Mouse (Mus musculus) right cerebral cortex, adult 18-20 months (tissue): ENCODE results near the gene Rhbdd2.
A peak's percentile ranks its signal among the peaks of the same experiment; 100 is the strongest.

Experiments
- DNase-seq: peaks from one replicate; pipeline ENCODE4 v3.0.0; 2022; ENCODE audit warnings: mixed read lengths

The Rhbdd2 gene

DNA sequence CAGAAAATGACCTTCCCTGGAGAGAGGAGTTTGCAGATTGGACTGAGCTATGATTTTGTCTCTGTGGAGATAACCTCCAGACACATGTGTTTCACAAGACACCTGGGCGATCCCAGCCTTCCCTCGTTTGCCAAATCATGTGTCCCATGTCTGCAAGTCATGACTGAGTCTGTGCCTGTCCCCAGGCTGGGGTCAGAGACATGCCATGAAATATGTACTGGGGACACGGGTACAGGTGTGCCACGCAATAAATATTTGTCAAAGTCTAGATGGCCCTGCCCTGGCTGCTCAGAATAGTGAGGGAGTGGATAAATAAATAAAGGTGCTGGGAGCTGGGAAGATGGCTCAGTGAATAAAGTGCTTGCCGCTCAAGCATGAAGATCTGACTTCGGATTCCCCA is 13.6 kb downstream of the Rhbdd2 start:
- DNase-seq: no peak

DNA sequence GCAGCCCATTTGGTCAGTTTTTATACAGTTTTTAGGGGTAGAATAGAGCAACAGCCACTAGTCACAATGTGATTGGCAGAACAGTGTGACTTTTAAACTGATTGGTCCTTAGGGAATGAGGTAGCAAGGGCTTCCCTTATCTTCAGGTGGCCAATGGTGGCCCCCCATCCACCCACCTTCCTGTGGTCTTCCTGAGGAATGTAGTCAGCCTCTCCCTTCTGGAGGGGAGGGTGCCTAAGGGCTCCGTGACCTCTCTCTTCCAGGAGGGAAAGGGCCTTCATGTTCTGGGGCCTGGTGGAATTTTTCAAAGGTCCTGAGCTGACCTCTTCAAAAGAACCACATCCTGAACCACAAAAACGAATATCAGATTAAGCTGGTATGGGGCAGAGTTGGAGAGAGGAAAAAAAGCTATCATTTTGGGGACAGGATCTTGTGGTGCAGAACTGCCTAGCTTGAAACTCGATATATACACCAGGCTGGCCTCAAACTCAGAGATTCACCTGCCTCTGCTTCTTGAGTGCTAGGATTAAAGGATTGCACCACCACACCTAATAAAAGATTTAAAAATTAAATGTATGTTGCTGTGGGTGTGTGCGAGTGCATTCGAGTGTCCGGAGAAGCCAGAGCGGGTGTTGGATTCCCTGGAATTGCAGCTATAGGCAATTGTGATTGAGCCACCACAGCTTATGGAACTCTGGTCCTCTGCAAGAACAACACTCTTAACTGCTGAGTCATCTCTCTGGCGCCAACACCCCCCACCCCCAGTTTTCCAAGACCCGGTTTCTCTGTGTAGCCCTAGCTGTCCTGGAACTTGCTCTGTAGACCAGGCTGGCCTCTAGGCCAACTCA is 16.3 kb downstream of the Rhbdd2 start:
- no peak for DNase-seq

DNA sequence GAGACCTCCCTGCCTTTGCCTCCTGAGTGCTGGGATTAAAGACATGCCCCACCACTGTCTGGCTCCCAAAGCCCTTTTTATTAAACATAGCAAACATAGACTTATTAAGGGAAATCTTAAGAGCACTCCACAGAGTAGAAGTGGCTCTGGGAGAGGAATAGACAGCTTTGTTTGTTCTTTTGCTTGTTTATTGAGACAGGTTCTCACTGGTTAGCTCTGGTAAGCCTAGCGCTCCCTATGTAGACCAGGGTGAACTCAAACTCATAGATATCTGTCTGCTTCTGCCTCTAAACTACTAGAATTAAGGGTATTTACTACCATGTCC is 16.9 kb downstream of the Rhbdd2 start:
- no peak for DNase-seq

DNA sequence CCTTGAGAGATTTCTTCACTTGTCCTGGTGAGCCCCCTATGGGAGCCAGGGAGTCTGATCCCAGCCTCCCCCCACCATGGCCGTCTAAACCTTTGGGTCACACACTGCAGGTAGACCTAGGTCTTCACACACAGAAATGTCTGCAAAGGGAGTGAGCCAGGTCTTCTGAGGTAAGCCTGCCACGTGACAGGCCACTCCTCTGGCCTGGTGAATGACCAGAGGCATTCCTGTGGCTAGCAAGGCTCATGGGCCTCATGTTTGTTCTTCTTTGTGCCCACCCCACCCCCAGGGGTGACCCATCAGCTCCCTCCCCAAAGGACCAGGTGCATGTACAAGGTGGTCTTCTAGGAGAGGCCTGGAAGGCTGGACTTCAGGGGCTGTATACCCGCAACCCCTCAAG is 19.1 kb downstream of the Rhbdd2 start:
- DNase-seq: no peak

DNA sequence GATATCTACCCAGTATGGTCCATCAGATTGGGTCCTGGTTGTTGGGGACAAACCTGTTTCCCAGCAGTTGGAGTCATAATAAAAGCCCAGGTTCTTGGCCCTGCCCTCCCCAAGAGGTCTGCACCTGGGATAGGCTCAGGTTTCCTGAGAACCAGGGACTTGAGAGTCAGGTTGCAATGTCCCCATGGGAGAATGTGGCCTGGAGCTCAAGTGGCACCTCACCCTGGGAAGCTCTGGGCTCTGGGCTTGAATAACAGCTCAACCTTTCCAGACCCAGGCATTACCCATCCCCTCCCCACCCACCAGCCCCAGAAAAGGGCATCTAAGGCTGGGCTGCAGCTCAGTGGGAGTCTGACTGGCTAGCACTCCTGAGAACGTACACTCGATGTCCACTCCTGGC is 20.8 kb downstream of the Rhbdd2 start:
- DNase-seq: no peak

DNA sequence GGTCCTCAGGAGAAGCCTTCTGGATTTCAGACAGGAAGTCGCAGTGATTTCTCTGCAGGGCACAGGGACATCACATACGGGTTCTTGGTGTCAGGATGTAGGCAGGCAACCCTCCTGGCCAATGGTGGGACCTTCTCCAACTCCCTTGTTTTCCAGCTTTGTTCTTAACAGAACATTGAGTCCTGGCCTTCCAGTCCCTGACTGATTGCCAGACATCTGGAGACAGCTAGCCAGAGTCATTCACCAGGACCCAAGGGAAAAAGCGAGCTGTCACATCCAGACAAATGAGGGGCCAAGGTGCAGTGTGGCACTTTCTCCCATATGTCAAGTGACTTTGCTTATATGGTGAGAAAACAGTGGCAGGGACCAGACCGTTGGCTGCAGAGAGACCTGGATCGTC is 23.6 kb downstream of the Rhbdd2 start:
- no peak for DNase-seq

DNA sequence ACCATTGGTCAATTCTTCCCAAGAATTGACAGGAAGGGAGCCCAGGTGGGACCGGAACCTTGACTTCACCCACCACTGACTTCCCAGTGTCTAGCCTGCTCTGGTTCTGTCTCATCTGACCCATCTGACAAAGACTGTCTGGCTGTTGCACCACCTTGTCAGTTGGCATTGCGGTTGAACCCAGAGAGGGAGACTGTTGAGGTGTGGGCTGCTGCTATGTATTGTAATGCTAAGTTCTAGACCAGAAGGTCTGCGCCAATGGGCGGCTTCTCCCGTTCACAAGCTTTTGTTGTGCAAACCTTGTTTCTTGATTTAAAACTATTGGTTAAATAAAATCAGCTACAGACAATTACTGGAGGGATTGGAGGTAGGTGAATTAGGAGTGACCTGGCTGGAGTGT is 24.7 kb downstream of the Rhbdd2 start:
- no peak for DNase-seq

DNA sequence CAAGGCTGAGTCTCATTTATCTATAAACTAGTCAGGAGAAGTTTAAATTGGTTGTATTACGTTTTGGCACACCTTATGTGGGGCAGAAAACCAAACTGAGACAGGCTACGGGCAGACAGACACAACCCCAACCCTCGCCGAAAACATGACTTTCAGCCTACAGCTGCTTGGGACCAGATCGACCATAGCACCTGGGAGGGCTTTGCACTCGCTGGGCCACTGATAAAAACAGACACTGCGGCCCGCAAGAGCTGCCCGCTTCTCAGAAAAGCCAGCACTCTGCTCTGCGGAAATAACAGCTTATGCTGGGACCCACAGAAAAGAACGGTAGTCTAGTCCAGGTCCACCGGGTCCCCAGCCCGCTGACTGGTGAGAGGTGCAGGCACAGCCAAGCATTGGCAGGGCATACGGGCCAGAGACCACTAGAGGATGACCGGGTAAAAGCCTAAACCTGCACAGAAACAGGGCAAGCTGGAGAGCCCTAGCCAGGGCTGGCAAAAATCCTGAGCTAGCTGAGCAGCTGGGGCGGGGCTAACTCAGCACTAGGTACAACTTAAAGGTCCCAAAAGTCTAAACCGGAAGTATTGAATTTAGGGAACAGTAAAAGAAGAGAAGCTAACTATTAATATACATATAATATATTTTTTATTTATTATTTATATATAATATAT is 25.4 kb downstream of the Rhbdd2 start:
- no peak for DNase-seq

DNA sequence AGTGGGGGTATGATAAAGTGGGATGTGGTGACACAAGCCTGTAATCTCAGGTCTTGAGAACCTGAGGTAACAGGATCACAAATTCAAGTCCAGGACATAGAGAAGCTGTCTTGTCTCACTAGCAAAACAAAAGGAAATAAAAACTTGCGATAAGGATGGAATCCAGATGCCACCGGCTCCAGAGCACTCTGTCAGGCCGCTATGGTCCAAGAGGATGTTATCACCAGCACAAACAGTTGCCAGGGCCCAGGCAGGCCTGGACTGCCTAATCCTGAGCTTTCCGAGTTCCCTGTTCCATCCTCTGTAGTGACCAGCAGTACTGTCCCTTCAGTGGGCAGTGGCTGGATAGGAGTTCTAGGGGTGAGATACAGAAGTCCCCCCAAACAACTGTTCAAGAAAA is 27.5 kb downstream of the Rhbdd2 start:
- DNase-seq: no peak

DNA sequence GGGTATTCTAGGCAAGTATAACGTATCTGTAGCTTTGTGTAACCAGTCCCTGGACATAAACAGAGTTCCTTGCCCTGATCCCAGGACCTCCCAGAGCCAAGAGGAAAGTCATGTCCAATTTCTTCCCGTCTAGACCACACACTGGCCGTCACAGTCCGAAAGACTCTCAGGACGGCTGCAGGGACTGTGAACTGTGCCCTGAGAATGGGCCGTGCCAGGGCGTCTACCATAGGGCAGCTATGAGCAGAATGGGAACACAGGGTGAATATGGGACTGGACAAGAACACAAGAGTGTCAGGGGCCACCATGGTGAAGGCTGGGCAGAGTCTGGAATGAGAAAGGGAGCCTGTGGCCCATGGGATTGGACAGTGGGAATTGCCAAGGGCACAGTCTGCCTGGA is 28.1 kb downstream of the Rhbdd2 start:
- DNase-seq: no peak

DNA sequence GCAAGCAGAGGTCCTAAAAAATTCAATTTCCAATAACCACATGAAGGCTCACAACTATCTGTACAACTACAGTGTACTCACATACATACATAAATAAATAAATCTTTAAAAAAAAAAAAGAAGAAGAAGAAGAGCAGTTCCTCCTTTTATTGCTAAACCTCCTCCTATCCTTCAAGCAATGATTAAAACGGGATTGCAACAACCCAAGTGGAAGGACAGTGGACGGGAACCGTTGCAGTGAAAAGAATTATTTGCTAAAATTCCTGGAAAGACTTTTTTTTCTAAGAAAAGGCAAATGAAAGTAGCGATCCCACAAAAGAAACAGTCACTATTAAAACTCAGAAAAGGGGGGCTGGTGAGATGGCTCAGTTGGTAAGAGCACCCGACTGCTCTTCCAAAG is 34.5 kb downstream of the Rhbdd2 start:
- no peak for DNase-seq

DNA sequence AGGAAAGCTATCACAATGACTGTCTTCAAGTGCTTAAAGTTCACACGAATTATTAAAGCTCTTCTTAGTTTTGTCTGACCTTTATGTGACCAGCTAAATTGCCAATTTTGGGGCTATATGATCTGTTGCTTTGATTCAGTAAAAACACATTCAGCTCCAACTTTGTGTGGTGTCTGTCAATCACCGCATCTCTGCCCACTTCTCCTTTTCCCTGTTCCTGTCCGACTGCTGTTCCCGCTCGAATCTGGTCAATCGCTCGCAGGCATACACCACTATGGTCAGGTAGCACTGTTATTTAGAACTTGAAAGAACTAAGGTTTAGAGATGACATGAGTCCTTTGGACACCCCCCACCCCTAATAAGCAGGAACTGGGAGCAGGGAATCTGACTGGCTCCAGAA is 35.7 kb downstream of the Rhbdd2 start:
- no peak for DNase-seq

DNA sequence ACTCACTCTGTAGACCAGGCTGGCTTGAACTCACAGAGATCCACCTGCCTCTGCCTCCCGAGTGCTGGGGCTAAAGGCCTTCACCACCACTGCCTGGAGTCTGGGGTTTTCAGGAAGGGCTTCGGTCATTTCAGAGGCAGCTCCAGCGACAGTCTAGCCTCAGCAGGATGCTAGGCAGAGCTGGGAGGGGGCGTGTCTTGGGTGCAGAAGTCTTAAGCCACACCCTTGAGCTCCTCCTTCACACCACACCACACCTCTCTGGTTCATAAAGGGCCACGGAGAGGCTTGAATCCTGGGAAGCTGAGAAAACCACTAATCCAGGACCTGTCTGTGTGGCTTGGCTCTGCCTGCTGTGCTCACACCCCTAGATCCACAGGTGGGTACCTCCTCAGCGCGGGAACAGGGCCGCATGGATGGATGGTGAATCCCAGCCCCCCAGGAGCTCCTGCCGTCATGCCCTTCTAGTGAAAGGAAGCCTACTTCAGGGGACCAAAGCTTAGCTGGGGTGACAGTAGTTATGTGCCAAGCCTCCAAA is 37.4 kb downstream of the Rhbdd2 start, which contains the start of gene Por:
Por (plus strand) TSS at position 293 of the 535 bp plus-strand sequence.
- DNase-seq: no peak

DNA sequence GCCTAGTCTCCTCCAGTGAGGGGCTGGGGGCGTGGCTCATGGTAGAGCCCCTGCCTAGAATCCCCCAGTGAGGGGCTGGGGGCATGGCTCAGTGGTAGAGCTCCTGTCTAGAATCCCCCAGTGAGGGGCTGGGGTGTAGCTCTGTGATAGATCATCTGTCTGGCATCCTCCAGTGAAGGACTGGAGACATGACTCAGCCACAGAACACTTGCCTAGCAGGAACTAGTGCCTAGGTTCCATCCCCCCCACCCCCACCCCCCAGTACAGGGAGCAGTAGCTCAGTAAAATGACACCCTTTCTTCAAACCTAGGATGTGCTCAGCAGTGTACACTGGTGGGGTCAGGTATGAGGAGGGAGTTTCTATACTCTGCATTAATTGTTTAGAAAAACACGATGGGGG is 38.5 kb downstream of the Rhbdd2 start:
- no peak for DNase-seq

DNA sequence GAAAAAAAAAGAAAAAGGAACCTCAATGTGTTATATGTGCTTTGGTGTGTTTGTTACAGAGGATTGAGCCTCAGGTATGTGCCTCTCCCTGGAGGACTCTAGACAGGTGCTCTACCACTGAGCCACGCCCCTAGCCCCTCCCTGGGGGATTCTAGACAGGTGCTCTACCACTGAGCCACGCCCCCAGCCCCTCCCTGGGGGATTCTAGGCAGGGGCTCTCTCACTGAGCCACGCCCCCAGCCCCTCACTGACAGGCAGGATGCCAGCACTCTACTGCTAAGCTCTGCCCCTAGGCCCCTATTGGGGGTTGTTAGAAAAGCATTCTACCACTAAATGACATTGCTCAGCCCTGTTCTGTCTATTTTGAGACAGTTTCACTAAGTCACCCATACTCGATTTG is 40.1 kb downstream of the Rhbdd2 start:
- DNase-seq: no peak

DNA sequence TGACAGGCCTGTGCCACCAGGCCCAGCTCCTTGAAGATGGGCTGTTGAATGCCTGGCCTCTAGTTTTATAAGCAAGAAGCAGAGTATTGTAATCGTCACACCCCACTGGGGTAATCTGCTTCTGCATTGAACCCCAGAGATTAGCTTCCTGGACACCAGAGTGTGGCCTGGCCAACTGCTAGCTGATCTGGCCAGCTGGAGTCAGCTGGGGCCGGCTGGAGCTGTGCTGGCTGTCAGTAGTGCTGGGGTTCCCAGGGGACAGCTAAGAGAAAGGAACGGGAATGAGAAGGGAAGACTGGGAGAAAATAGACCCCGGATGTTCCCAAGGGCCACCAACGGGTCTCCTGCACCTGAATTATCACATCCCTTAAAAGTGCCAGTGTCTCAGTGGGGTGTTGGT is 40.6 kb downstream of the Rhbdd2 start:
- DNase-seq: no peak

DNA sequence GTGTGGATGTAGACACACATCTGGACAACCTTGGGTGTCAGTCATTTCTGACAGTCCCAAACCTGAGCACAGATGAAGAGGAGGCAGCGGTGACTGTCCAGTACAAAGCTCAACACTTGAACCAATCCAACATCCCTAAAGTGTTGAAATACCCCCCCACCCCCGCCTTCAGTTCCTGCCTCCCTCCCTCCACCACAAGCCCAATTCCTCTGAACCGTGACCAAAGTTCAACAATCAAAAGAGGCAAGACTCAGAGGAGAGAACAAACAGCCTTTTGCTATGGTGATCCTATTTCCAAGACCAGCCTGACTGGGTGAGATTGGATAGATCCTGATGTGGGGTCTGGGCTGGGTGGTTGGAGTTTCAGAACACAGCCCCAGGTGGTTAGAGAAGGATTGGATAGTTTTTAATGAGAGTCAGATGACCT is 41.9 kb downstream of the Rhbdd2 start:
- no peak for DNase-seq

DNA sequence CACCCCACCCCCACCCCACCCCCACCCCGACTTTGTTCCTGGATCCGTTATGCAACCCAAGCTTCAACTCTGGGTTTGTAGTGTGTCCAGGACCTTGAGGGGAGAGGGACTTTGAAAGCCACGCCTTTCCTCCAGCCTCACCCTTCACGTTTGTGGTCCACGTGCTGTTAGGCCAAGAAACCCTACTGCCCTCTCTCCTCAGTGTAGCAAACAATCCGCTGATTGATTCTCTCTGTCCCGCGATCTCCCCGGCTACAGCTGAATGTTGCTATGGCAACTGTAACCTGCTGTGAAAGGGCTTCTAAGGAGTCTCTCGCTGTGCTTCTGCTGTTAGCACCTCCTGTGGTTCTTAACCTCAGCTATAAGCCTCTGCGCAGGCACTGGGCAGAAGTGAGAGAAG is 42.4 kb downstream of the Rhbdd2 start:
- peak; percentile 75 for DNase-seq

DNA sequence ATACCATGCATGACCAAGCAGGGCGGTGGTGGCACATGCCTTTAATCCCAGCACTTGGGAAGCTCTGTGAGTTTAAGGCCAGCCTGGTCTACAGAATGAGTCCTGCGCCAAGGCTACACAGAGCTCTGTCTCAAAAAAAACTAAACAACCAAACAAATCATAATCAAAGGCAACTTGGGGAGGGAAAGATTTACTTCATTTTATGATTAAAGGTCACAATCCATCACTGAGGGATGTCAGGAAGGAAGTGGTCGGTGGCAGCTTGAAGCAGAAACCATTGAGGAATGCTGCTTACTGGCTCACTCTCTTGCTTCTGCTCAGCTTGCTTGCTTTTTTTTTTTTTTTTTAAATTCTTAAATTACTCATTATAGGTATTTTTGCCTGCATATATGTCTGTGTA is 44.3 kb downstream of the Rhbdd2 start:
- no peak for DNase-seq

DNA sequence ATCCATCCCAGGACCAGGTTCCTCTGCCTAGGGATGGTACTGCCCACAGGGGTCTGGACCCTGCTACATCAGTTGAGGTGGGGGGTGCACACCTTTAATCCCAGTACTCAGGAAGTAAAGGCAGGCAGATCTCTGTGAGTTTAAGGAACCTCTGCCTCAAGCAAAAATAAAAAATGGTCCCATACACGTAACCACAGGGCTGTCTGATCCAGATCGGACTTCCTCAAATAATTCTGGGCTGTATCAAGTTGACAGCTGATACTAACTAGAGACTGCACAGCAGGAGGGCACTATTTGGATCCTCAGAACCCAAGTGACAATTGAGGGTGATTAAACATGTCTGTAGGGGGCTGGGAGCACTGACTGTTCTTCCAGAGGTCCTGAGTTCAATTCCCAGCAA is 44.8 kb downstream of the Rhbdd2 start:
- DNase-seq: no peak

DNA sequence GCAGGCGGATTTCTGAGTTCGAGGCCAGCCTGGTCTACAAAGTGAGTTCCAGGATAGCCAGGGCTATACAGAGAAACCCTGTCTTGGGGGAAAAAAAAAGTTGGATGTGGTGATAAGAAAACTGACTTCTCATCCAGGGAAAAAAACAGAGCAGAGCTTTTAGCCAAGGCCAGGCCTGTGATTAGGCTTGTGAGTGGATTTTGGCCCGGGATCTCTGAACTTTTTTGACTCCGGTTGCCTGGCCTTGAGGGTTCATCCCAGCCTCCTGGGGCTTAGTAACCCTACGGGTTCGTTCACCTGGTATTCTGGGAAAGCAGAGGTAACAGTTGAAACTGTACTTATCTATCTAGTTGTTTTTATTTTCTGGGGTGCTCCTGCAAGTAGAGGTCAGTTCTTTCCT is 46.1 kb downstream of the Rhbdd2 start:
- DNase-seq: no peak

DNA sequence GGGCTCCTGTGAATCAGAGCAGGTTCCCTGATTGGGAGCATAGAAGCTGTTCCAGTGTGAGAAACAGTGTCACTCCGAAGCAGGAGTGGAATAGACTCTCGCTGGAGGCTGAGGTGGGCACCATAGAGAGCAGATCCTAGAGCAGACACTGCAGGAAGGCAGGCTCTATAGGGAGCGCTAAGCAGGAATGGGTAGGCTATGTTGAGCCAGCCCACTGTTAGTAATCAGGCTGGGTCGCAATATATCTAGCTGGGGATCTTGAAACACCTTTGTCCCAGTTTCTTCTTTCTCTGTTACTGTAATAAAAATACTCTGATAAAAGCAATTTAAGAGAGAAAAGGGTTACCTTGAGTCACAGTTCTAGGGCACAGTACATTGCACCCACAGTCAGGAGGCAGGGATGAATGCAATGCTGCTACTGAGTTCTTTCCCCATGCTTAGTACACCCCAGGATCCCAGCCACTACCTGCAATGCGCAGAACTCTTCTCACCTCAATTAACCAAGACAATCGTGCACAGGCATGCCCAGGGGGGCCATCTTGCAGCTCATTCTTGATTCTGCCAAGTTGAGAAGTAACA is 48.6 kb downstream of the Rhbdd2 start:
- DNase-seq: no peak

DNA sequence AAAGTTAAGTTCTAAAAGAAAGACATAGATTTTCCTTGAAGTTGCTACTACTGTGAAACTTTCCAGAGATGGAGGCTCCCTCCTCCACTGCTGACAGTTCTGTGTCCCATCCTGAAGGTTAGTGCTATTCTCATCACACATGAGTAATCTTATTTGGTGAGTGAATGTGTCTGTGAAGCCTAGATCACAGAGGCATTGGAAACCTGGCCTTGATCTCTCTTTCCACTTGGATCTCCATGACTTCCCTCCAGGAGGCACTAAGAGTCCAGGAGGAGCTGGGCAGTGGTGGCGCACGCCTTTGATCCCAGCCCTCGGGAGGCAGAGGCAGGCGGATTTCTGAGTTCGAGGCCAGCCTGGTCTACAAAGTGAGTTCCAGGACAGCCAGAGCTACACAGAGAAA is 49.6 kb downstream of the Rhbdd2 start:
- DNase-seq: no peak

DNA sequence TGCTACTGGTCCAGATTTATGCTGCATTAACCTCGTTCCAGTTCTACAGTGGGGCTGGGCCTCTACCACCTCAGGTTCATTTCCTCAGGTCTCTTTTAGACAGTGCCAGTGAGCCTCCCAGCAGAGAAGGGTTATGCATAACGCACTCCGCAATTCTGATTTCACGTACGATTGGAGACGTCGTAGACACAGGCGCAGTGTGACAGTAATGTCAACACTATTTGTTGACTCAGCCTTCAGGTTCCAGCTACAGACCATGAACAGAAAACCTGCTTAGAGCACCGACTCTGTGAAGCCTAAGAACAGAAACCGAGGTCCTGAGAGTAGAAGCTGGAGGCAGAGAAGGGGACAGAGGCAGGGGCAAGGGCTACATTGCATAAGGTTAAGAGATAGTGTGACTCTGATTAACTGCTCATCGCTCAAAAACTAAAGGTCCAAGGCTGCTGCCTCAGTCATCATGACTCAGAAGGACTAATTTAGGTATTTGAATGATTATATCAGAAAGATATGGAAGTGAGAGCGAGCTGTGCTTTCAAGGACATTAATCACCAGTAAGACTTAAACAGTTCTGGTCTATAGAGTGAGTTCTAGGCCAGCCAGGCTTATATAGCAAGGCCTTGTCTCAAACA is 50.6 kb downstream of the Rhbdd2 start:
- DNase-seq: no peak
